Mouse (Mus musculus) left cerebral cortex, postnatal 36 days (tissue): ENCODE measurements around the gene Mrpl44. TPM values are rescaled to one million over a fixed set of nuclear protein-coding genes. Genes with fewer than 3 reads are reported as not detected.

Experiments used
- DNase-seq, 2 experiments: peaks; one replicate each; pipeline ENCODE4 v3.0.0; 2021 to 2022; ENCODE audit warnings: low spot score in 2 of 2, mixed read lengths in 1 of 2
- intact Hi-C: fragments of 180-260 bp; cut with DNase I; formaldehyde crosslinking; loops from one replicate; pipeline ENCODE4 v1.15.1; 2025
- total RNA-seq, 2 experiments: library from RNA; stranded (reverse); gene quantifications; 2 replicates each; pipeline ENCODE4 v1.2.3; 2021

Gene Mrpl44
- total RNA-seq, 2 experiments from 2014 or later: 26.8 to 27.0 TPM

GRCm38 (mm10) chr1:79823951-79824633 is 48.3 kb downstream of the Mrpl44 start:
- intact Hi-C loops: loop anchor here (5.0 kb wide), 1 partner anchor 33 kb away; no protein-coding TSS in a partner anchor
- peak in 1 of 2 experiments; percentile 17 for DNase-seq

Other genes starting within 250 kb of the Mrpl44 start
- gene Ap1s3, start 104.0 kb upstream of the Mrpl44 start, total RNA-seq: 1 to 10 TPM; 2.5 to 4.4 TPM
- gene Wdfy1, start 125 bp downstream of the Mrpl44 start, total RNA-seq: 10 to 100 TPM; 39.9 to 41.4 TPM
- gene Serpine2, start 85.2 kb downstream of the Mrpl44 start, total RNA-seq: 100 to 1,000 TPM; 139 to 141 TPM